Mouse (Mus musculus): ENCODE measurements around the gene Mrps34.

GRCm38 (mm10) chr17:24855838-24856464 lies 39.0 kb upstream of the Mrps34 start:
- TF ChIP-seq CTCF (IDR thresholded peaks at IDR 0.05; ENCODE audit: borderline replicate concordance, extremely low read depth, insufficient read depth, insufficient read length) (no peak), POLR2A (IDR thresholded peaks at IDR 0.05; ENCODE audit: borderline replicate concordance, extremely low read depth, insufficient read depth, insufficient read length, poor library complexity, severe bottlenecking) (no peak)

All from brain, embryonic 14.5 days (tissue).